Comparison of ENCODE assay signal across 18 mouse cellular contexts in genomic region chr2:91727011-91727410, GRCm38 (mm10).
"Had no signal": no experiment of that assay in that cellular context is flagged by ENCODE, and none has a peak within 500 bp of the region (broad histone marks: within the 10 kb centered on the region; RNA-seq: fewer than 3 reads in every experiment).

No protein-coding gene starts in this region.

- H3K27ac ChIP-seq: liver, embryonic 15.5 days; lung, embryonic 15.5 days; midbrain, embryonic 13.5 days; midbrain, embryonic 15.5 days; neural tube, embryonic 12.5 days had no signal

- H3K4me3 ChIP-seq: liver, embryonic 15.5 days; lung, embryonic 15.5 days; midbrain, embryonic 13.5 days; midbrain, embryonic 15.5 days; neural tube, embryonic 12.5 days had no signal

- H3K9me3 ChIP-seq: liver, embryonic 15.5 days; lung, embryonic 15.5 days; midbrain, embryonic 13.5 days; midbrain, embryonic 15.5 days; neural tube, embryonic 12.5 days had no signal

- H3K4me2 ChIP-seq: liver, embryonic 15.5 days; lung, embryonic 15.5 days; midbrain, embryonic 11.5 days; midbrain, embryonic 13.5 days; midbrain, embryonic 15.5 days; neural tube, embryonic 12.5 days had no signal

- ATAC-seq: liver, postnatal 0 days; lung, postnatal 0 days; midbrain, embryonic 13.5 days; midbrain, embryonic 15.5 days had no signal

- H3K27me3 ChIP-seq: liver, embryonic 15.5 days; lung, embryonic 15.5 days; midbrain, embryonic 13.5 days; midbrain, embryonic 15.5 days; neural tube, embryonic 12.5 days had no signal

- H3K9ac ChIP-seq: liver, embryonic 15.5 days; liver, postnatal 0 days; lung, embryonic 15.5 days; midbrain, embryonic 13.5 days; midbrain, embryonic 15.5 days; neural tube, embryonic 12.5 days had no signal

- DNase-seq: liver, postnatal 0 days; lung, adult 2 months; lung, postnatal 14 days; lung, postnatal 36 days; retina, postnatal 1 day; right cerebral cortex, adult 18-20 months; right cerebral cortex, postnatal 25 days; right cerebral cortex, postnatal 4 days; spleen, adult 18-20 months; thymus, adult 18-20 months; thymus, postnatal 25 days had no signal

- H3K36me3 ChIP-seq: liver, embryonic 15.5 days; lung, embryonic 15.5 days; midbrain, embryonic 13.5 days; midbrain, embryonic 15.5 days; neural tube, embryonic 12.5 days had no signal
